Mouse (Mus musculus): ENCODE results near the gene Zcchc24.

DNA sequence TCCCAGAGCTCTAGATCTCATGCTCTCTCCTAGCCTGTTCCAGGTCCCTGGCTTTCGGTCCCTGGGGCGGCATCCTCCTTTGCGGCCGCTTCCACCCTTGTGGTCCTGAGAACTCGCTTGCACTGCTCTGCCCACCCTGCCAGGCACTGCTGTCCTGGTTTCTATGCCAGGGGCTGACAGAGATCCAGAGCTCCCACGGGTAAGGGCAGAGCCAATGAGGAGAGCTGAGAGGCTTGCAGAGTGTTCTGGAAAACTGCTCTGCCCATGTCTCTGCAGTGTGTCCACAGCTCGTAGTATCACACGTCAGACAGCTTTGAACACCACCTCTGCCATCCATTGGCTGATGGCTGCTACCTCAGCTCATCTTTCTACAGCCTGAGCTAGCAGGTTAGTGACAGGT lies 51.1 kb downstream of the Zcchc24 start:
- TF ChIP-seq POLR2A (IDR thresholded peaks at IDR 0.05; ENCODE audit: low read depth, low read length) (no peak), CTCF (conservative IDR thresholded peaks at IDR 0.05; ENCODE audit: insufficient read depth, insufficient read length, low read depth, low read length) (no peak)

Measured in kidney, adult 2 months (tissue).